Mouse (Mus musculus) limb, embryonic 15.5 days (tissue): ENCODE results near the gene Myh10. TPM values are rescaled to one million over a fixed set of nuclear protein-coding genes. Genes with fewer than 3 reads are reported as not detected.
"Not testable (repeated sequence)": the region's sequence is repeated elsewhere in the genome, so short reads cannot be mapped to it uniquely, and the experiment has no call there.

Experiments used
- ATAC-seq: fragments of 200-750 bp; cut with Nextera tagmentation; 2 replicates; pipeline ENCODE4 v1.8.0; 2017; ENCODE audit warnings: low read depth, moderate TSS enrichment; ENCODE audit not compliant: insufficient number of reproducible peaks, low FRiP score, low TSS enrichment
- H3K27ac ChIP-seq: fragments of 300-500 bp; sonication (generic); 2 replicates; pipeline ENCODE4 v1.5.1; 2015; ENCODE audit warnings: moderate library complexity, mild to moderate bottlenecking, inconsistent platforms
- H3K27me3 ChIP-seq: fragments of 300-500 bp; sonication (generic); 2 replicates; pipeline ENCODE4 v1.6.1; 2015; ENCODE audit warnings: inconsistent platforms
- H3K36me3 ChIP-seq: fragments of 300-500 bp; sonication (generic); 2 replicates; pipeline ENCODE4 v1.6.1; 2015; ENCODE audit warnings: inconsistent platforms
- H3K4me1 ChIP-seq: fragments of 300-500 bp; sonication (generic); 2 replicates; pipeline ENCODE4 v1.6.1; 2015; ENCODE audit warnings: inconsistent platforms
- H3K4me2 ChIP-seq: fragments of 300-500 bp; sonication (generic); 2 replicates; pipeline ENCODE4 v1.6.1; 2015; ENCODE audit warnings: mild to moderate bottlenecking, inconsistent platforms
- H3K4me3 ChIP-seq: fragments of 300-500 bp; sonication (generic); 2 replicates; pipeline ENCODE4 v1.5.1; 2015; ENCODE audit warnings: mild to moderate bottlenecking, inconsistent platforms
- H3K9ac ChIP-seq: fragments of 300-500 bp; sonication (generic); 2 replicates; pipeline ENCODE4 v1.6.1; 2015; ENCODE audit warnings: inconsistent platforms
- H3K9me3 ChIP-seq: fragments of 300-500 bp; sonication (generic); 2 replicates; pipeline ENCODE4 v1.6.1; 2016; ENCODE audit warnings: inconsistent platforms
- WGBS: fragments of 180-500 bp; shearing (Covaris S2); methylation state at CpG from one replicate; pipeline ENCODE4 v1.1.7; 2015; 5-methylcytosine and 5-hydroxymethylcytosine counted together
- polyA plus RNA-seq: library from polyadenylated mRNA; unstranded; fragments of >200 nt; fragmentation: Nextera tagmentation; extraction: Ambion mirVana; gene quantifications from 2 replicates; pipeline ENCODE4 v1.2.1, GENCODE M21; 2015

The Myh10 gene
- polyA plus RNA-seq, 1 experiment from 2014 or later = 106 TPM

DNA sequence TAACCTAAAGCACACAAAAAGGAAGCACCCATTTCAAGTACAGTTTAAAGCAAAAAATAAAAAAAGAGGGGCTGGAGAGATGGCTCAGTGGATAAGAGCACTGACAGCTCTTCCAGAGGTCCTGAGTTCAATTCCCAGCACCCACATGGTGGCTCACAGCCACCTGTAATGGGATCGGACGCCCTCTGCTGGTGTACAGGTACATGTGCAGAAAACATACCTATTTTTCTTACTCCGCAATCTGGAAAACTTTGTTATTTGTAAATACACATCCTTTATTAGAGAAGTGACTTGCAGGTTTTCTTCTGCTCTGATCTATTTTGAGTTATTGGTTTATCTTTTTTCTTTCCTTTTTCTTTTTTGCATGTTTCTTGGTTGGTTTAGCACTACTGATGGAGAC lies 37.3 kb downstream of the Myh10 start:
- 94% methylated on average over 3 of the region's 3 CpGs for WGBS
- ATAC-seq = no peak

GRCm38 (mm10) chr11:68730792-68731191 lies 39.4 kb downstream of the Myh10 start:
- Histone ChIP-seq H3K27me3 (no peaks in the 10 kb centered on the region), H3K9ac (no peak overlapping the region), H3K4me3 (no peak overlapping the region), H3K9me3 (no peaks in the 10 kb centered on the region), H3K4me2 (no peak overlapping the region), H3K27ac (peak overlapping the region; percentile 43), H3K36me3 (peaks cover 16% of the 10 kb centered on the region; the same call in 1 of the 2 replicates), H3K4me1 (peaks cover 15% of the 10 kb centered on the region; the same call in 1 of the 2 replicates)
- 54% methylated on average over 5 of the region's 5 CpGs for WGBS
- ATAC-seq = 0 out of 2 replicates have a peak, but pooled peaks have one; percentile 44

More for the DNA sequence above, 37.3 kb downstream of the Myh10 start:
- Histone ChIP-seq H3K4me1 (peaks cover 18% of the 10 kb centered on the region; the same call in 1 of the 2 replicates), H3K9ac (no peak overlapping the region), H3K36me3 (peaks cover 10% of the 10 kb centered on the region; the same call in 1 of the 2 replicates), H3K9me3 (no peaks in the 10 kb centered on the region), H3K4me2 (no peak overlapping the region), H3K27me3 (no peaks in the 10 kb centered on the region), H3K4me3 (no peak overlapping the region), H3K27ac (no peak overlapping the region)

DNA sequence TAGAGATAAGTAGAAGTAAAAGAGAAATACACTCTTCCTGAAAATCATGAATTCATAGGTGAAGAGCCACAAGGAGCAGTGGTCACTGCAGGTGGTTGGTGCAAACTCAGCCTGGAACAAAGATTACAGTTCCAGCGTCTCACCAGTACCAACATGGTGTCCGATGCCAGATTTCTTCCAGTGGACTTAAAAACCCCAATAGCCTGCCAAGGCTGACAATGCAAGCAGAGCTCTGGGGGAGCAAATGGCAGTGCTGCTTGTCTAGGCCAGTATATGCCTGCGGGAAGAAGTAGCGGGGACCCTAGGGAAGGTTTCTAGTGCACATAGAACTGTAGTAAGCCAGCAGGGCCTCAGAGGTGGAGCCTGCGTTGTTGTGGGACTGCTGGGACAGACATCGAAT lies 40.7 kb downstream of the Myh10 start:
- no peak overlapping the region for H3K27ac ChIP-seq
- H3K36me3 ChIP-seq = peaks cover 17% of the 10 kb centered on the region
- H3K4me2 ChIP-seq = no peak overlapping the region
- ATAC-seq = no peak
- no peaks in the 10 kb centered on the region for H3K27me3 ChIP-seq
- peaks cover 15% of the 10 kb centered on the region; the same call in 1 of the 2 replicates for H3K4me1 ChIP-seq
- no peak overlapping the region for H3K9ac ChIP-seq
- no peak overlapping the region for H3K4me3 ChIP-seq
- WGBS = 77% methylated on average over 6 of the region's 6 CpGs
- H3K9me3 ChIP-seq = no peaks in the 10 kb centered on the region

GRCm38 (mm10) chr11:68733401-68733800 lies 42.0 kb downstream of the Myh10 start:
- not testable (repeated sequence) for H3K4me3 ChIP-seq, H3K9me3 ChIP-seq, H3K9ac ChIP-seq, H3K4me2 ChIP-seq, H3K27ac ChIP-seq, H3K4me1 ChIP-seq, H3K27me3 ChIP-seq, ATAC-seq
- peaks cover 20% of the 10 kb centered on the region for H3K36me3 ChIP-seq
- 82% methylated on average over 2 of the region's 3 CpGs for WGBS

DNA sequence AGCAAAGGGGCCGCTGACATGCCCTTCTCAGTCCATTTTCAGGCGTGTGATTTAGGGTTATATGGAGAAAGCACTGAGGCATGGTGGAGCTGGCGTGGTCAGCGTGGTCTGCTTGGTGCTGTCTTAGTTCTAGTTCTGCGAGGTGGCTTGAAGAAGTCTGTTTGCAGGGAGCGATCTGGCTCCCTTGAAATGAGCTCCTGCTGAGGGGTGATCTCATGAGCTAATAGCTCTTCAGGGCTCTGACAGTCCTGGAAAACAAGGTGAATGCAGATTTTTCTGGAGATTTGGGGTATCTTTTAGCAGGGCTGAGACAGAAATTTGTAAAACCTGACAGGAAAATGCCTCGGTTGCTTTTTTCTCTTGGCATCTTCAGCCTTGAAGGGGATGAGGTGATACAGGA lies 48.1 kb downstream of the Myh10 start:
- H3K4me1 ChIP-seq = no peaks in the 10 kb centered on the region
- no peak overlapping the region for H3K27ac ChIP-seq
- ATAC-seq = no peak
- no peak overlapping the region for H3K4me2 ChIP-seq
- 85% methylated on average over 7 of the region's 7 CpGs for WGBS
- H3K36me3 ChIP-seq = peaks cover 38% of the 10 kb centered on the region
- H3K9ac ChIP-seq = no peak overlapping the region
- H3K27me3 ChIP-seq = no peaks in the 10 kb centered on the region
- no peak overlapping the region for H3K4me3 ChIP-seq
- H3K9me3 ChIP-seq = no peaks in the 10 kb centered on the region

GRCm38 (mm10) chr11:68742658-68743057 lies 51.3 kb downstream of the Myh10 start:
- 90% methylated on average over 2 of the region's 2 CpGs for WGBS
- ATAC-seq = no peak
- Histone ChIP-seq H3K9ac (no peak overlapping the region), H3K4me2 (no peak overlapping the region), H3K4me3 (no peak overlapping the region), H3K4me1 (peaks cover 2% of the 10 kb centered on the region; the same call in 1 of the 2 replicates), H3K36me3 (peaks cover 31% of the 10 kb centered on the region), H3K27me3 (no peaks in the 10 kb centered on the region), H3K9me3 (no peaks in the 10 kb centered on the region), H3K27ac (no peak overlapping the region)

DNA sequence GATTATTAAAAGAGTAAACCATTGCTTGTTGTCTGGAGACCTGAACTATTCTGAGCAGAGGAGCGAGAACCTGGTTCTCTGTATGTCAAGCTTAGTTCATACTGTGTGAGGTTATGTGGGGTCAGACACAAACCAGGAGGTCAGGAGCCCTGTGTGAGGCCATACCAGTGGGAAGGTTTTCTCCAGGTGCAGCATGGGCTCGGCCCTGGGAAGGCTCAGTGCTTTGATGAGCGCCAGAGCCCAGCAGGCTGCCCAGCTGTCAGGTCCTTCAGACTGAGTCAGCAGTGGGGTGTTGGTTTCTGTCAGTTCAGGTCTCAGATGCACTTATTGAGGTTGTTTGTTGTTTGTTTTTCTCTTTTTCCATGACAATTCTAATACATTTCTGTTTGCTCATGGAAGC lies 52.8 kb downstream of the Myh10 start:
- Histone ChIP-seq H3K9ac (no peak overlapping the region), H3K4me3 (no peak overlapping the region), H3K27ac (no peak overlapping the region), H3K36me3 (peaks cover 39% of the 10 kb centered on the region), H3K4me2 (no peak overlapping the region), H3K27me3 (no peaks in the 10 kb centered on the region), H3K9me3 (no peaks in the 10 kb centered on the region), H3K4me1 (peaks cover 2% of the 10 kb centered on the region; the same call in 1 of the 2 replicates)
- 77% methylated on average over 3 of the region's 3 CpGs for WGBS
- ATAC-seq = no peak

- WGBS = 57% methylated on average over 16 of the region's 16 CpGs
- peak overlapping the region; percentile 23; the same call in 1 of the 2 replicates for H3K27ac ChIP-seq
- peaks cover 29% of the 10 kb centered on the region for H3K36me3 ChIP-seq
- no peak for ATAC-seq
- H3K4me1 ChIP-seq = peaks cover 2% of the 10 kb centered on the region; the same call in 1 of the 2 replicates
- no peaks in the 10 kb centered on the region for H3K27me3 ChIP-seq
- no peak overlapping the region for H3K4me2 ChIP-seq
- H3K9me3 ChIP-seq = no peaks in the 10 kb centered on the region
- no peak overlapping the region for H3K9ac ChIP-seq
- H3K4me3 ChIP-seq = no peak overlapping the region
Observed at GRCm38 (mm10) chr11:68745374-68746200, 54.2 kb downstream of the Myh10 start.

- Histone ChIP-seq H3K4me3 (no peak overlapping the region), H3K36me3 (peaks cover 31% of the 10 kb centered on the region), H3K4me1 (peaks cover 12% of the 10 kb centered on the region), H3K9ac (no peak overlapping the region), H3K4me2 (no peak overlapping the region), H3K9me3 (no peaks in the 10 kb centered on the region), H3K27ac (no peak overlapping the region), H3K27me3 (no peaks in the 10 kb centered on the region)
- WGBS = 76% methylated on average over 5 of the region's 5 CpGs
- no peak for ATAC-seq
Observed at GRCm38 (mm10) chr11:68748121-68748520, 56.8 kb downstream of the Myh10 start.

GRCm38 (mm10) chr11:68750206-68750605 lies 58.8 kb downstream of the Myh10 start:
- Histone ChIP-seq H3K4me3 (no peak overlapping the region), H3K36me3 (peaks cover 31% of the 10 kb centered on the region), H3K4me2 (no peak overlapping the region), H3K9me3 (no peaks in the 10 kb centered on the region), H3K27me3 (no peaks in the 10 kb centered on the region), H3K4me1 (peaks cover 31% of the 10 kb centered on the region), H3K27ac (no peak overlapping the region), H3K9ac (no peak overlapping the region)
- ATAC-seq = no peak
- WGBS = 86% methylated on average over 2 of the region's 2 CpGs

DNA sequence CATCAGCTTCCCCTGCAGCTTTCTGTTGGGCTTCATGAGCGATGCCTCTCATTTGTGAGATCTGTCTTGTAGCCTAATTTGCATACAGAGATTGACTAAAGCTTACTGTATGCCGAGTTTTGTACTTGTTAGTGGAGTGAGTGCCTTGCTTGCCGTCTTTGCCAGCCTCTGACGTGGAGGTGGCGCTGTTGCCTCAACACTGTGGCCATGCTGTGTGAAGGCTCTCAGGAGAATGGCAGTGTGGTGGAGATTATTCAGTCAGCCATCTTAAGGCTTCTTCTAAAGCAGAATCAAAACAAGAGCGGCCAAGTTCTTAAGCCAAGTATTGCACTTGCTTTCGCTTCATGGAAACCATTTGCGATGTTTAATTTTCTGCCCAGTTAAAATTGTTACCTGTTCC lies 59.6 kb downstream of the Myh10 start:
- WGBS = 74% methylated on average over 8 of the region's 8 CpGs
- H3K36me3 ChIP-seq = peaks cover 28% of the 10 kb centered on the region
- no peak overlapping the region for H3K4me3 ChIP-seq
- peaks cover 28% of the 10 kb centered on the region for H3K4me1 ChIP-seq
- no peak overlapping the region for H3K9ac ChIP-seq
- H3K27ac ChIP-seq = no peak overlapping the region
- no peak for ATAC-seq
- no peak overlapping the region for H3K4me2 ChIP-seq
- no peaks in the 10 kb centered on the region for H3K9me3 ChIP-seq
- H3K27me3 ChIP-seq = no peaks in the 10 kb centered on the region

DNA sequence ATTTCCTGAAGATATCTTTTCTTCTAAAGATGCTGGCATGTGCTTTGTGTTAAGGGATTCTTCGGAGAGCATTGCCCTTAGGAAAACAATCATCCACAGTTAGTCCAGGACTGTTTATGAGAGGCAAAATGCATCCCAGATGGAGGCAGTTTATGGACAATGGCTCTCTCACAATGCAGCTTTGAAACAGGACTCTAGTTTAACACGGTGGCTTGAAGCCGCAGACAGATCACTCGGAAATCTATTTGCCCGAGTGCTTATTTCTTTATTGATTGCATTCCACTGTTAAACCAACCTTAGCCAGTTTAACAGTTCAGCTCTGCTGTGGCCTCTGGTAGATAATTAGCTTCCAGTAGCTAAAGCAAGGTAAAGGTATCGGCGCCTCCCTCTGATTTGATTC lies 62.9 kb downstream of the Myh10 start:
- no peak for ATAC-seq
- H3K9ac ChIP-seq = no peak overlapping the region
- peaks cover 13% of the 10 kb centered on the region for H3K36me3 ChIP-seq
- WGBS = 34% methylated on average over 7 of the region's 7 CpGs
- peaks cover 36% of the 10 kb centered on the region for H3K4me1 ChIP-seq
- H3K4me3 ChIP-seq = no peak overlapping the region
- no peaks in the 10 kb centered on the region for H3K9me3 ChIP-seq
- H3K27me3 ChIP-seq = no peaks in the 10 kb centered on the region
- H3K27ac ChIP-seq = no peak overlapping the region
- no peak overlapping the region for H3K4me2 ChIP-seq
